Mouse (Mus musculus): Measurements from ENCODE around the gene Tmem253.

GRCm38 (mm10) chr14:51987177-51987576 is 28.3 kb upstream of the Tmem253 start:
- TF ChIP-seq CTCF (IDR thresholded peaks at IDR 0.05; ENCODE audit: extremely low read depth, insufficient read depth, insufficient read length, insufficient replicate concordance): no peak
- TF ChIP-seq POLR2A (IDR thresholded peaks at IDR 0.05; ENCODE audit: low read depth, low read length): no peak
